Mouse (Mus musculus): Measurements from ENCODE around the gene Ppat. TPM values are rescaled to one million over a fixed set of nuclear protein-coding genes. Genes with fewer than 3 reads are reported as not detected.

Ppat gene
- total and polyA plus RNA-seq, 3 experiments = 103 to 180 (median 110) TPM

DNA sequence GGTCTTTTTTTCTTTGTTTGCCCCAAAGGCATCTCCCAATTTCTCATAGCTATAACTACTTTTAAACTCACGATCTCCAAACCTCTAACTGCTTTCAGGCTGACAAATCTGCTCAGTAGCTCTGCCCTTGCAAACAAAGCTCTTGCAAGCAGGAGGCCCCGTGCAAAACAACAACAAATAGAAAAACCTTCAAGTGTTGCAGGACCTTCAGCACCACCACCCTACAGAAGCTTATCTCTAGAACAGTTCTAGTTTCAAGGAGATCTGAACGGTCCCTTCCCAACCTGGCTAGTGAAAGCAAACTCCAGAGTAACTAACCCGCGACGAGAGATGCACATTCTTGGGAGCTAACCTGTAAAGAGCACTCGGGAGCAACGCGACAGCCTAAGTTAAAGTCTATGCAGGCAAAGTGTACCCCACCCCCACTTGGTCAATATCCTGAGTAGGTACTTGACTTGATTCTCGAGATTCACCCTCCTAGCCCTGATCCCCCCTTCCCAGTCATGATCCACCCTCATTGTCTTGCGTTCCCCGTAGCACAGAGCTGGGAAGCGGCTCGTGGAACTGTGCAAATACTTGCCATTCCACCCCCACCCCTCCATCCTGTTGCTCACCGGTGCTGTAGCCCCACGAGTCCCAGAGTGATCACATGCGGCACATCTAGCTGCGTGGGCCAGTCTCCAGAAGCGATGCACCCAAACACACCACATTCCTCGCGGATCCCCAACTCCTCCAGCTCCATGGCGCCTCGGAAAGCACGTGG is 854 bp downstream of the Ppat start:
- peaks cover 12 to 66% of the 10 kb centered on the region in 2 experiments for H3K36me3 ChIP-seq (ENCODE audit: control insufficient read depth in 1 of 2, insufficient read depth in 2 of 2, low read length in 2 of 2)
- peak overlapping the region; percentile 90 for H3K9ac ChIP-seq (ENCODE audit: control insufficient read depth, low read depth, low read length, poor library complexity, severe bottlenecking)
- DNase-seq (ENCODE audit: low read depth, low spot score) = no peak
- H3K27me3 ChIP-seq (ENCODE audit: control insufficient read depth in 1 of 2, insufficient read depth in 2 of 2, low read length in 2 of 2) = no peaks in the 10 kb centered on the region
- peaks cover 31 to 44% of the 10 kb centered on the region in 2 experiments for H3K4me1 ChIP-seq (ENCODE audit: control insufficient read depth in 1 of 2, insufficient read depth in 2 of 2, low read length in 2 of 2)
- H3K79me2 ChIP-seq (ENCODE audit: control insufficient read depth, insufficient read depth, low read length, poor library complexity) = peaks cover 83% of the 10 kb centered on the region
- peak overlapping the region; percentile 72 for H3K27ac ChIP-seq (ENCODE audit: control insufficient read depth, low read depth, low read length)
- no peaks in the 10 kb centered on the region for H3K9me3 ChIP-seq (replicated peaks; ENCODE audit: insufficient read depth, low read length)
- peak; percentile 25; the same call in 1 of the 2 replicates for TF ChIP-seq GATA1 (IDR thresholded peaks at IDR 0.05; ENCODE audit: low read depth, low read length)
- TF ChIP-seq CHD2 (IDR thresholded peaks at IDR 0.05; ENCODE audit: low read length) = no peak; the same call in 1 of the 2 replicates
- no peak for TF ChIP-seq MYB (IDR thresholded peaks at IDR 0.05; ENCODE audit: low read depth, low read length)
- no peak for TF ChIP-seq MYC (IDR thresholded peaks at IDR 0.05; ENCODE audit: low read depth, low read length)
- no peak for TF ChIP-seq HCFC1 (IDR thresholded peaks at IDR 0.05; ENCODE audit: low read depth, low read length)
- TF ChIP-seq KAT2A (conservative IDR thresholded peaks at IDR 0.05; ENCODE audit: low read depth, low read length) = no peak
- no peak for TF ChIP-seq E2F4 (IDR thresholded peaks at IDR 0.05; ENCODE audit: borderline replicate concordance, low read depth, low read length)
- TF ChIP-seq ELF1 (IDR thresholded peaks at IDR 0.05; ENCODE audit: low read depth, low read length) = no peak
- TF ChIP-seq CHD1 (IDR thresholded peaks at IDR 0.05; ENCODE audit: low read depth, low read length) = no peak; the same call in none of the 2 replicates
- no peak for TF ChIP-seq ZKSCAN1 (IDR thresholded peaks at IDR 0.05; ENCODE audit: low read depth, low read length)
- TF ChIP-seq POLR2AphosphoS2 (IDR thresholded peaks at IDR 0.05; ENCODE audit: low read length) = no peak
- TF ChIP-seq TCF12 (IDR thresholded peaks at IDR 0.05; ENCODE audit: low read depth, low read length) = no peak
- no peak for TF ChIP-seq NRF1 (IDR thresholded peaks at IDR 0.05; ENCODE audit: insufficient read depth, low read depth, low read length, poor library complexity, severe bottlenecking)
- TF ChIP-seq UBTF (IDR thresholded peaks at IDR 0.05; ENCODE audit: borderline replicate concordance, insufficient read depth, low read depth, low read length) = no peak
- TF ChIP-seq RAD21 (IDR thresholded peaks at IDR 0.05; ENCODE audit: low read depth, low read length) = no peak
- TF ChIP-seq ZMIZ1 (IDR thresholded peaks at IDR 0.05; ENCODE audit: low read depth, low read length) = no peak
- no peak for TF ChIP-seq ZNF384 (IDR thresholded peaks at IDR 0.05; ENCODE audit: low read depth, low read length)
- TF ChIP-seq MAX (IDR thresholded peaks at IDR 0.05; ENCODE audit: low read length) = no peak
- peak; percentile 85 for TF ChIP-seq POLR2AphosphoS5 (IDR thresholded peaks at IDR 0.05; ENCODE audit: borderline replicate concordance, low read depth, low read length)
- TF ChIP-seq MAZ (IDR thresholded peaks at IDR 0.05; ENCODE audit: low read depth, low read length) = no peak
- no peak for TF ChIP-seq POLR2A (IDR thresholded peaks at IDR 0.05; ENCODE audit: control insufficient read depth in 1 of 2, insufficient read depth in 1 of 2, low read depth in 1 of 2, low read length in 2 of 2, poor library complexity in 1 of 2)
- TF ChIP-seq SIN3A (IDR thresholded peaks at IDR 0.05; ENCODE audit: low read length) = peak; percentile 90; the same call in 1 of the 2 replicates
- TF ChIP-seq BHLHE40 (IDR thresholded peaks at IDR 0.05; ENCODE audit: borderline replicate concordance, low read depth, low read length) = 0 out of 2 replicates have a peak, but pooled peaks have one; percentile 16
- TF ChIP-seq ETS1 (IDR thresholded peaks at IDR 0.05; ENCODE audit: low read depth, low read length) = 0 out of 2 replicates have a peak, but pooled peaks have one; percentile 21
- TF ChIP-seq EP300 (IDR thresholded peaks at IDR 0.05; ENCODE audit: low read depth in 1 of 2, low read length in 2 of 2) = no peak
- no peak for TF ChIP-seq USF1 (IDR thresholded peaks at IDR 0.05; ENCODE audit: low read depth, low read length)
- no peak for TF ChIP-seq MAFK (IDR thresholded peaks at IDR 0.05; ENCODE audit: borderline replicate concordance, low read depth, low read length)
- no peak for TF ChIP-seq MXI1 (IDR thresholded peaks at IDR 0.05; ENCODE audit: low read depth, low read length)
- no peak for TF ChIP-seq TAL1 (IDR thresholded peaks at IDR 0.05; ENCODE audit: low read length)
- no peak for TF ChIP-seq NELFE (IDR thresholded peaks at IDR 0.05; ENCODE audit: low read depth, low read length)
- TF ChIP-seq RCOR1 (IDR thresholded peaks at IDR 0.05; ENCODE audit: low read depth, low read length) = no peak
- TF ChIP-seq ZC3H11A (IDR thresholded peaks at IDR 0.05; ENCODE audit: low read depth, low read length) = no peak
- peak overlapping the region; percentile 86 to 89 for H3K4me3 ChIP-seq (ENCODE audit: control insufficient read depth in 1 of 2, insufficient read depth in 1 of 2, low read depth in 2 of 2, low read length in 2 of 2)
